Mouse (Mus musculus) bone marrow, adult 2 months (tissue): Measurements from ENCODE around the gene Gpr174. TPM values are rescaled to one million over a fixed set of nuclear protein-coding genes. Genes with fewer than 3 reads are reported as not detected.

Source experiments
- H3K27ac ChIP-seq: fragments of 200-500 bp; 2 replicates; pipeline ENCODE4 v1.5.1; 2012; ENCODE audit warnings: low read depth, mild to moderate bottlenecking, control low read depth, inconsistent platforms, low read length; ENCODE audit not compliant: control insufficient read depth, poor library complexity, insufficient read depth
- H3K4me1 ChIP-seq: fragments of 200-500 bp; 2 replicates; pipeline ENCODE4 v1.6.1; 2011; ENCODE audit warnings: low read length; ENCODE audit not compliant: control insufficient read depth, insufficient read depth
- H3K4me3 ChIP-seq: fragments of 200-500 bp; replicated peaks from 2 replicates; pipeline ENCODE3; 2011; ENCODE audit warnings: mild to moderate bottlenecking, low read depth, low read length, control low read depth; ENCODE audit not compliant: control insufficient read depth
- CTCF ChIP-seq: fragments of 200-500 bp; IDR thresholded peaks from 2 replicates; pipeline ENCODE4 v1.5.1; 2011; ENCODE audit warnings: low read length, control low read depth; ENCODE audit not compliant: control insufficient read depth, insufficient read depth
- POLR2A ChIP-seq: fragments of 200-500 bp; IDR thresholded peaks from 2 replicates; pipeline ENCODE4 v1.6.1; 2011; ENCODE audit warnings: low read depth, mild to moderate bottlenecking, control low read depth, low read length, borderline replicate concordance; ENCODE audit not compliant: control insufficient read depth
- WGBS: fragments of 180-500 bp; shearing (Covaris S2); methylation state at CpG from one replicate; pipeline ENCODE4 v1.1.7; 2018; 5-methylcytosine and 5-hydroxymethylcytosine counted together
- polyA plus RNA-seq: library from polyadenylated mRNA; stranded (reverse); fragments of >200 nt; gene quantifications from 2 replicates; pipeline ENCODE4 v1.2.4, GENCODE M21; 2011; ENCODE audit warnings: low replicate concordance; ENCODE audit not compliant: missing spikeins, insufficient read depth, insufficient read length

Gpr174 gene
- polyA plus RNA-seq: 1.2 and 1.7 TPM in 2 replicates

GRCm38 (mm10) chrX:107255486-107256227 is at the start of gene Gpr174:
Gene Gpr174 (plus strand): TSS chrX:107255878.
- H3K27ac ChIP-seq: no peak within 1 kb of the TSS
- TF ChIP-seq POLR2A: no peak
- WGBS: 34% methylated on average over 2 of the region's 2 CpGs
- H3K4me3 ChIP-seq: no peak within 1 kb of the TSS
- no peaks in the 10 kb centered on the region for H3K4me1 ChIP-seq

GRCm38 (mm10) chrX:107217577-107218090 is 38.0 kb upstream of the Gpr174 start:
- no peak overlapping the region for H3K4me3 ChIP-seq
- no peaks in the 10 kb centered on the region for H3K4me1 ChIP-seq
- no peak overlapping the region for H3K27ac ChIP-seq
- TF ChIP-seq POLR2A: no peak
- TF ChIP-seq CTCF: no peak
- 66% methylated on average over 2 of the region's 2 CpGs for WGBS

GRCm38 (mm10) chrX:107224846-107225245 is 30.8 kb upstream of the Gpr174 start:
- Histone ChIP-seq H3K4me3 (no peak overlapping the region), H3K27ac (no peak overlapping the region), H3K4me1 (no peaks in the 10 kb centered on the region)
- no peak for TF ChIP-seq POLR2A
- no peak for TF ChIP-seq CTCF
- WGBS: 73% methylated on average over 1 of the region's 1 CpGs

GRCm38 (mm10) chrX:107231214-107231613 is 24.5 kb upstream of the Gpr174 start:
- no peaks in the 10 kb centered on the region; the same call in 1 of the 2 replicates for H3K4me1 ChIP-seq
- TF ChIP-seq POLR2A (no peak), CTCF (peak; percentile 20; the same call in 1 of the 2 replicates)
- no peak overlapping the region for H3K4me3 ChIP-seq
- 58% methylated on average over 1 of the region's 1 CpGs for WGBS
- H3K27ac ChIP-seq: no peak overlapping the region

- Histone ChIP-seq H3K4me3 (no peak overlapping the region), H3K4me1 (no peaks in the 10 kb centered on the region; the same call in 1 of the 2 replicates), H3K27ac (no peak overlapping the region)
- TF ChIP-seq POLR2A: no peak
- TF ChIP-seq CTCF: no peak
Measured at GRCm38 (mm10) chrX:107234655-107235054, 21.0 kb upstream of the Gpr174 start.

GRCm38 (mm10) chrX:107236461-107236860 is 19.2 kb upstream of the Gpr174 start:
- no peak overlapping the region for H3K4me3 ChIP-seq
- TF ChIP-seq CTCF (no peak), POLR2A (no peak)
- 32% methylated on average over 1 of the region's 1 CpGs for WGBS
- no peak overlapping the region for H3K27ac ChIP-seq
- no peaks in the 10 kb centered on the region; the same call in 1 of the 2 replicates for H3K4me1 ChIP-seq

- 16% methylated on average over 2 of the region's 2 CpGs for WGBS
- TF ChIP-seq CTCF: no peak
- TF ChIP-seq POLR2A: no peak
- Histone ChIP-seq H3K4me1 (no peaks in the 10 kb centered on the region), H3K27ac (no peak overlapping the region), H3K4me3 (no peak overlapping the region)
Measured at GRCm38 (mm10) chrX:107250390-107250789, 5.3 kb upstream of the Gpr174 start.

GRCm38 (mm10) chrX:107264619-107265018 is 8.9 kb downstream of the Gpr174 start:
- Histone ChIP-seq H3K27ac (no peak overlapping the region), H3K4me3 (no peak overlapping the region), H3K4me1 (no peaks in the 10 kb centered on the region)
- TF ChIP-seq CTCF: no peak
- TF ChIP-seq POLR2A: no peak
- WGBS: 13% methylated on average over 1 of the region's 1 CpGs
